23 mouse cellular contexts compared by ENCODE assay signal in the genomic region with DNA sequence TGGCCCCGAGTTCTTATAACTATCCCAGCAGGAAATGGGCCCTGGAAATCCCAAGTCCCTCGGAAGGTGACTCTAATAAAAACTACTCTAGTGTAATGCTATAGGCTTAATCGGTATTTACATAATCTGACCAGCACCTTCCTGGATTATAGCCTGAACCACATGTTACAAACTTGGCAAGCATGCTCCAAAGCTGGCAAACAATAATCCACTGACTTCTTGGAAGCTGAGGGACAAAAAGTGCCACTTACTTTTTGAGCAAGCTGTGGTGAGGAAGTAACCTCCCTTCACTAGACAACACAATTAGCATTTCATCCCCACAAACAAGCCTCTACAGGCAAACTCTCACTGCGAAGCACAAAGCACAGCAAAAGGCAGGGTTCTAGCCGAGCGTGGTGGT. TPM values are rescaled to one million over a fixed set of nuclear protein-coding genes. Genes with fewer than 3 reads are reported as not detected.
DNase-seq lines count a peak whose midpoint lies in the region; ATAC-seq lines count a peak whose summit lies in the region.
"Had no signal": no experiment of that assay in that cellular context is flagged by ENCODE, and none has a peak within 500 bp of the region (broad histone marks: within the 10 kb centered on the region; RNA-seq: fewer than 3 reads in every experiment).

No protein-coding gene starts in this region.

- no peaks in the 10 kb centered on the region for H3K27me3 ChIP-seq in hindbrain, embryonic 15.5 days
- no peaks in the 10 kb centered on the region for H3K27me3 ChIP-seq in hindbrain, embryonic 11.5 days (ENCODE audit: control insufficient read depth, insufficient read depth, low read length)
- no peaks in the 10 kb centered on the region for H3K27me3 ChIP-seq in kidney, embryonic 16.5 days (ENCODE audit: insufficient read depth, low read length)
- H3K27me3 ChIP-seq in stomach, embryonic 16.5 days (ENCODE audit: control insufficient read depth, insufficient read depth, low read length): no peaks in the 10 kb centered on the region
- H3K27me3 ChIP-seq: CH12.LX; hindbrain, embryonic 13.5 days; Patski had no signal

- H3K4me1 ChIP-seq in hindbrain, embryonic 15.5 days (replicated peaks): peaks cover 39% of the 10 kb centered on the region
- H3K4me1 ChIP-seq in hindbrain, embryonic 11.5 days (replicated peaks; ENCODE audit: control insufficient read depth, insufficient read depth, low read length): peaks cover 7% of the 10 kb centered on the region; the same call in 1 of the 2 replicates
- peaks cover 46% of the 10 kb centered on the region for H3K4me1 ChIP-seq in kidney, embryonic 16.5 days (ENCODE audit: insufficient read depth, low read length)
- peaks cover 68% of the 10 kb centered on the region for H3K4me1 ChIP-seq in stomach, embryonic 16.5 days (ENCODE audit: control insufficient read depth, insufficient read depth, low read length)

- 68% methylated on average over 6 of the region's 6 CpGs for WGBS in hindbrain, embryonic 15.5 days
- 71% methylated on average over 6 of the region's 6 CpGs for WGBS in hindbrain, embryonic 11.5 days
- 76% methylated on average over 6 of the region's 6 CpGs for WGBS in kidney, embryonic 16.5 days
- 56% methylated on average over 6 of the region's 6 CpGs for WGBS in stomach, embryonic 16.5 days

- no peak for DNase-seq in hindbrain, embryonic 11.5 days (ENCODE audit: low spot score)
- DNase-seq in kidney, adult 9 months: peak; percentile 70
- peak; percentile 45 for DNase-seq in retina, adult 2 months (ENCODE audit: low read depth, low spot score)
- no peak for DNase-seq in retina, embryonic 14.5 days (ENCODE audit: low spot score)
- DNase-seq: adrenal gland, adult 2 months; B cell, adult 2 months; cerebellum, adult 18-20 months; cerebellum, postnatal 14 days; forebrain, postnatal 0 days; gastrocnemius, postnatal 25 days; heart, adult 2 months; left cerebral cortex, postnatal 4 days; lung, postnatal 10 days had no signal

- no peaks in the 10 kb centered on the region for H3K9me3 ChIP-seq in hindbrain, embryonic 15.5 days
- no peaks in the 10 kb centered on the region for H3K9me3 ChIP-seq in hindbrain, embryonic 11.5 days (ENCODE audit: control insufficient read depth, low read length)
- no peaks in the 10 kb centered on the region for H3K9me3 ChIP-seq in kidney, embryonic 16.5 days (ENCODE audit: low read length)
- H3K9me3 ChIP-seq in stomach, embryonic 16.5 days (replicated peaks; ENCODE audit: control insufficient read depth, low read length): no peaks in the 10 kb centered on the region
- H3K9me3 ChIP-seq: G1E; hindbrain, embryonic 13.5 days; liver, embryonic 12.5 days; midbrain, embryonic 10.5 days had no signal

- ATAC-seq in hindbrain, embryonic 15.5 days (ENCODE audit: low FRiP score, low read depth): no peak
- ATAC-seq in hindbrain, embryonic 11.5 days (ENCODE audit: low FRiP score): no peak
- no peak for ATAC-seq in kidney, embryonic 16.5 days (ENCODE audit: low FRiP score, low TSS enrichment)
- no peak for ATAC-seq in stomach, embryonic 16.5 days (ENCODE audit: insufficient read depth, low FRiP score)
- ATAC-seq: forebrain, postnatal 0 days; inflammation-experienced regulatory T-cells, adult 6 months; liver, embryonic 12.5 days; Patski had no signal

- H3K36me3 ChIP-seq in hindbrain, embryonic 15.5 days: no peaks in the 10 kb centered on the region
- no peaks in the 10 kb centered on the region for H3K36me3 ChIP-seq in hindbrain, embryonic 11.5 days (ENCODE audit: control insufficient read depth, insufficient read depth, low read length)
- no peaks in the 10 kb centered on the region for H3K36me3 ChIP-seq in kidney, embryonic 16.5 days (ENCODE audit: insufficient read depth, low read length)
- H3K36me3 ChIP-seq in stomach, embryonic 16.5 days (ENCODE audit: control insufficient read depth, insufficient read depth, low read length): no peaks in the 10 kb centered on the region
- H3K36me3 ChIP-seq: hindbrain, embryonic 13.5 days; liver, embryonic 12.5 days; midbrain, embryonic 10.5 days had no signal

- 0 out of 2 replicates have a peak overlapping the region, but pooled peaks have one; percentile 11 for H3K27ac ChIP-seq in hindbrain, embryonic 15.5 days (replicated peaks)
- no peak overlapping the region for H3K27ac ChIP-seq in hindbrain, embryonic 11.5 days (ENCODE audit: low read depth, low read length)
- H3K27ac ChIP-seq in kidney, embryonic 16.5 days (ENCODE audit: low read length): no peak overlapping the region
- H3K27ac ChIP-seq in stomach, embryonic 16.5 days (ENCODE audit: low read length): 0 out of 2 replicates have a peak overlapping the region, but pooled peaks have one; percentile 49
- H3K27ac ChIP-seq: heart, adult 2 months; hindbrain, embryonic 13.5 days; liver, embryonic 12.5 days; midbrain, embryonic 10.5 days had no signal

- H3K4me3 ChIP-seq in hindbrain, embryonic 15.5 days: no peak overlapping the region
- no peak overlapping the region for H3K4me3 ChIP-seq in hindbrain, embryonic 11.5 days (ENCODE audit: low read depth, low read length)
- H3K4me3 ChIP-seq in kidney, embryonic 16.5 days (ENCODE audit: low read length): no peak overlapping the region
- no peak overlapping the region for H3K4me3 ChIP-seq in stomach, embryonic 16.5 days (replicated peaks; ENCODE audit: low read length)
- H3K4me3 ChIP-seq: heart, adult 2 months; hindbrain, embryonic 13.5 days; liver, embryonic 12.5 days; midbrain, embryonic 10.5 days had no signal

- no peak overlapping the region for H3K4me2 ChIP-seq in hindbrain, embryonic 15.5 days
- H3K4me2 ChIP-seq in hindbrain, embryonic 11.5 days (replicated peaks; ENCODE audit: low read depth, low read length): no peak overlapping the region
- no peak overlapping the region for H3K4me2 ChIP-seq in kidney, embryonic 16.5 days (replicated peaks; ENCODE audit: low read depth, low read length)
- H3K4me2 ChIP-seq in stomach, embryonic 16.5 days (ENCODE audit: low read depth, low read length): no peak overlapping the region
- H3K4me2 ChIP-seq: hindbrain, embryonic 13.5 days; liver, embryonic 12.5 days had no signal

- no peak overlapping the region for H3K9ac ChIP-seq in hindbrain, embryonic 15.5 days
- H3K9ac ChIP-seq in hindbrain, embryonic 11.5 days (ENCODE audit: low read depth, low read length): no peak overlapping the region
- H3K9ac ChIP-seq in kidney, embryonic 16.5 days (replicated peaks; ENCODE audit: low read length): no peak overlapping the region
- no peak overlapping the region for H3K9ac ChIP-seq in stomach, embryonic 16.5 days (ENCODE audit: low read length)
- H3K9ac ChIP-seq: forebrain, postnatal 0 days; liver, embryonic 12.5 days had no signal

RNA-seq across cellular contexts. Expression of a gene that starts 30.6 kb away (rescaled TPM):
- 20.6 and 23.8 TPM in 2 replicates for polyA plus RNA-seq in hindbrain, embryonic 15.5 days (2015; fragmentation: Nextera tagmentation; extraction: Ambion mirVana)
- 18.0 and 20.2 TPM in 2 replicates for polyA plus RNA-seq in hindbrain, embryonic 11.5 days (2014; fragmentation: Nextera tagmentation; extraction: Ambion mirVana)
- polyA plus RNA-seq in kidney, embryonic 16.5 days (2015; fragmentation: Nextera tagmentation; extraction: Ambion mirVana): 6.3 and 7.4 TPM in 2 replicates
- polyA plus RNA-seq in stomach, embryonic 16.5 days (2015; fragmentation: Nextera tagmentation; extraction: Ambion mirVana): 18.3 and 24.0 TPM in 2 replicates

Comparison
In these comparisons a context has a peak if more than half of its experiments do, and no peak if none do; other contexts are left out.
1. H3K27ac ChIP-seq: peak in hindbrain, embryonic 15.5 days (single experiment) and stomach, embryonic 16.5 days (single experiment); none in hindbrain, embryonic 11.5 days (single experiment) and kidney, embryonic 16.5 days (single experiment).
2. DNase-seq: peak in kidney, adult 9 months (single experiment) and retina, adult 2 months (single experiment); none in hindbrain, embryonic 11.5 days (single experiment) and retina, embryonic 14.5 days (single experiment).